Mouse (Mus musculus) lung, embryonic 15.5 days (tissue): ENCODE measurements around the gene Snrpd3. TPM values are rescaled to one million over a fixed set of nuclear protein-coding genes. Genes with fewer than 3 reads are reported as not detected.
"Not testable (repeated sequence)": the region's sequence is repeated elsewhere in the genome, so short reads cannot be mapped to it uniquely, and the experiment has no call there.

Experiments
- ATAC-seq: fragments of 200-750 bp; cut with Nextera tagmentation; 2 replicates; pipeline ENCODE4 v1.8.0; 2017; ENCODE audit warnings: moderate number of reproducible peaks, borderline replicate concordance; ENCODE audit not compliant: low FRiP score, low TSS enrichment; ENCODE audit errors: extremely low read depth
- H3K27ac ChIP-seq: fragments of 300-500 bp; sonication (generic); 2 replicates; pipeline ENCODE4 v1.5.1; 2015; ENCODE audit warnings: moderate library complexity, mild to moderate bottlenecking, inconsistent platforms
- H3K27me3 ChIP-seq: fragments of 300-500 bp; sonication (generic); 2 replicates; pipeline ENCODE4 v1.6.1; 2015; ENCODE audit warnings: inconsistent platforms
- H3K36me3 ChIP-seq: fragments of 300-500 bp; sonication (generic); 2 replicates; pipeline ENCODE4 v1.6.1; 2015; ENCODE audit warnings: inconsistent platforms
- H3K4me1 ChIP-seq: fragments of 300-500 bp; sonication (generic); 2 replicates; pipeline ENCODE4 v1.6.1; 2015; ENCODE audit warnings: inconsistent platforms
- H3K4me2 ChIP-seq: fragments of 300-500 bp; sonication (generic); 2 replicates; pipeline ENCODE4 v1.6.1; 2015; ENCODE audit warnings: inconsistent platforms, mild to moderate bottlenecking, moderate library complexity
- H3K4me3 ChIP-seq: fragments of 300-500 bp; sonication (generic); 2 replicates; pipeline ENCODE4 v1.5.1; 2015; ENCODE audit warnings: mild to moderate bottlenecking, inconsistent platforms
- H3K9ac ChIP-seq: fragments of 300-500 bp; sonication (generic); 2 replicates; pipeline ENCODE4 v1.6.1; 2015; ENCODE audit warnings: inconsistent platforms
- H3K9me3 ChIP-seq: fragments of 300-500 bp; sonication (generic); 2 replicates; pipeline ENCODE4 v1.6.1; 2016; ENCODE audit warnings: inconsistent platforms
- WGBS: fragments of 180-500 bp; shearing (Covaris S2); methylation state at CpG from one replicate; pipeline ENCODE4 v1.1.7; 2015; 5-methylcytosine and 5-hydroxymethylcytosine counted together
- polyA plus RNA-seq: library from polyadenylated mRNA; unstranded; fragments of >200 nt; fragmentation: Nextera tagmentation; extraction: Ambion mirVana; gene quantifications from 2 replicates; pipeline ENCODE4 v1.2.1, GENCODE M21; 2015

Gene Snrpd3
- polyA plus RNA-seq, 1 experiment from 2014 or later: 158 TPM

DNA sequence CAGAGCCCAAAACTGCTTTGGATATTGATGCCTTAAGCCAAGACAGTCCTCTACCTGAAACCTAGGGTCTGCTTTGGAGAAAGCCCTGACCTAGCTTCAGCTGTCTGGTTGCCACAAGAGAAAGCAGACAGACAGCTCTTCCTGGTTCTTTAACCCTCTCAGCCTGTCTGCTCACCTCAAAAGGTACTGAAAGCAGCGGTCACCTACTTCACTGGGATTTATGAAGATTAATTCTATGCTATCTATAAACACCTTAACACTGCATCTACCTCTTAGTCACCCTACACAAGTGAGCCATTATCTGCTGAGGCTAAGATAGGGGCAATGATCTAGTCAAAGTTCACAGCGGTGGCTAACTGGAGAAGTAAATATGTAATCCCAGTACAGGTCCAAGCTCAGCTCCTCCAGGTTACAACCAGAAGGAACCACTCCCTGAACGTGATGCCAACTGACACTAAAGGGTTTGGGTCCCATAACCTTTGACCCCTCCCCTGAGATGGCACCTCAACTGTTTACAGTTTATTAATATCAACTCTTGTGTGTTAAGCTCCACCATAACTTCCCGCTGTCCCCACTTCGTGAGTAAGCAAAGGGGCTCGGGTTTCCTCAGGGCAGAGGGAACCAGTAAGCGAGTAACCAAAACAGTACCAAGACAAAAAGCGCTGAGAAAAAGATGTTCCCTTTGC, 1.2 kb upstream of the Snrpd3 start:
- WGBS: 20% methylated on average over 8 of the region's 8 CpGs
- Histone ChIP-seq H3K9me3 (no peaks in the 10 kb centered on the region), H3K36me3 (peaks cover 26% of the 10 kb centered on the region), H3K9ac (peak overlapping the region; percentile 90), H3K4me3 (peak overlapping the region; percentile 72), H3K4me2 (peak overlapping the region; percentile 78), H3K4me1 (peaks cover 39% of the 10 kb centered on the region), H3K27me3 (no peaks in the 10 kb centered on the region), H3K27ac (peak overlapping the region; percentile 99; the same call in 1 of the 2 replicates)
- no peak for ATAC-seq

DNA sequence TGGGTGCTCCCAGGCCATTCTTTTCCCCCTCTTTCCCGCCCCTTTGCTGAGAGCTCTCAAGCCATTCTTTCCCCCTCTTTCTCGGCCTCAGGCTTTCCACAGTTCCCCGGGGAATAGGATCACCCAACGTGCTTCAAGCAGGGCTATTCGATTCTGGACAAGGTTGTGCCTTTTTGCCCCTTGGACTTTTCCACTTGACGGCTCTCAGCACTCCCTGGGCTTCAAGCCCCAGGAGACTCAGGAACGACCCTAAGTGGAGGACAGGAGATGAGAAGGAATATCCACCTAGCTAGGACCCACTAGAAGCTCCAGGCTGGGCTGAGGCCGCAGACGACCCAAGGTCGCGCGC, 653 bp upstream of the Snrpd3 start:
- Histone ChIP-seq H3K4me1 (peaks cover 41% of the 10 kb centered on the region), H3K36me3 (peaks cover 25% of the 10 kb centered on the region), H3K4me2 (peak overlapping the region; percentile 78), H3K9me3 (no peaks in the 10 kb centered on the region), H3K27ac (peak overlapping the region; percentile 99), H3K4me3 (peak overlapping the region; percentile 72), H3K9ac (peak overlapping the region; percentile 90), H3K27me3 (no peaks in the 10 kb centered on the region)
- ATAC-seq: no peak
- 0% methylated on average over 12 of the region's 12 CpGs for WGBS

DNA sequence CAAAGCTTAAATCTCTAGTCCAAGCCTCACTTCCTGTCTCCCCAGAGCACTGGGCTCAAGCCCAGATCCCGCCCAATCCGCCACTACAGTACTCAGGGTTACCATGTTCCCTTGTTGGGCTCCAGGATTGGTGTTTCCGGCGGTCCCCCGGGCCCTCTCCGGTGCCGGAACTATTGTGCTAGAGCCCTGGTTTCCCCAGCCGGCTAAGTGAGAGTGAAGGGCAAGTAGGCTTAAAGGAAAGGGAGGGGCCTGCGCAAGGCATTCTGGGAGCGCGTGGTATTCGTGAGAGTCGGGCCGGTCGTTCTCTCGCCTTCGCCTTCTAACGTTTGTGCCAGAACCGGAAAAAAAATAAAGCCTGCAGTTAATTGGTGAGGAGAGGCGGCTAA, 400 bp downstream of the Snrpd3 start, which contains the start of gene Gucd1:
Gene Gucd1, minus strand, starts transcription at position 215 of the 386 bp plus-strand sequence.
- Histone ChIP-seq H3K27me3 (no peaks in the 10 kb centered on the region), H3K4me2 (peak within 1 kb of the TSS; percentile 78), H3K9me3 (no peaks in the 10 kb centered on the region), H3K9ac (peak within 1 kb of the TSS; percentile 90), H3K4me3 (peak within 1 kb of the TSS; percentile 72), H3K27ac (peak within 1 kb of the TSS; percentile 99), H3K36me3 (peaks cover 27% of the 10 kb centered on the region), H3K4me1 (peaks cover 41% of the 10 kb centered on the region)
- WGBS: under 1% methylated on average over 20 of the region's 20 CpGs
- peak; percentile 89 for ATAC-seq

DNA sequence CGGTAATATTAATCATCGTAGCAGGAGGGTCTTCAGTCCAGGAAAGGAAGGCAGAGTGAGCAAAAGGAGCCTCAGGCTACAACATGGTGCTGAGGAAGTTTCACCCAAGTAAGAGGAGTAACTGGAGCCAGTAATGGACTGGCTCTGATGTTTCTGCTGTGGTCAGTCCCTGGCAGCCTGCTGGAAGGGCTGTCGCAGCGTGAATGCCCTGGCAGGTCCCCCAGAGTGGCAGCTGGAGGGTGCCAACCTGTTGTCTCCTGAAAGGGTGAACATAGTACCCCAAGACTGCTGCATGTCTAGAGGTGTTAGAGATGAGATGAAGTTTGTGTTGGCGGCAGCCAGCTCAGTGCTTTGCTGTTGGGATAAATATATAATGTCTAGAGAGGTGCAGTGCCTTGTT, 3.2 kb downstream of the Snrpd3 start:
- no peaks in the 10 kb centered on the region for H3K27me3 ChIP-seq
- no peaks in the 10 kb centered on the region for H3K9me3 ChIP-seq
- H3K36me3 ChIP-seq: peaks cover 53% of the 10 kb centered on the region
- H3K4me3 ChIP-seq: no peak overlapping the region
- H3K4me1 ChIP-seq: peaks cover 37% of the 10 kb centered on the region
- H3K4me2 ChIP-seq: no peak overlapping the region
- H3K9ac ChIP-seq: no peak overlapping the region
- no peak for ATAC-seq
- no peak overlapping the region for H3K27ac ChIP-seq
- 87% methylated on average over 5 of the region's 5 CpGs for WGBS

GRCm38 (mm10) chr10:75521643-75522042, 4.3 kb downstream of the Snrpd3 start:
- H3K27ac ChIP-seq: no peak overlapping the region
- no peak overlapping the region for H3K4me2 ChIP-seq
- no peak overlapping the region for H3K4me3 ChIP-seq
- no peaks in the 10 kb centered on the region for H3K27me3 ChIP-seq
- H3K9me3 ChIP-seq: no peaks in the 10 kb centered on the region
- H3K36me3 ChIP-seq: peaks cover 57% of the 10 kb centered on the region
- ATAC-seq: no peak
- WGBS: 79% methylated on average over 4 of the region's 4 CpGs
- no peak overlapping the region for H3K9ac ChIP-seq
- peaks cover 27% of the 10 kb centered on the region for H3K4me1 ChIP-seq

GRCm38 (mm10) chr10:75525450-75525849, 8.1 kb downstream of the Snrpd3 start:
- not testable (repeated sequence) for H3K4me2 ChIP-seq, H3K4me3 ChIP-seq, H3K9me3 ChIP-seq, ATAC-seq, H3K4me1 ChIP-seq, H3K9ac ChIP-seq, H3K27ac ChIP-seq, H3K27me3 ChIP-seq
- WGBS: 95% methylated on average over 9 of the region's 9 CpGs
- peaks cover 53% of the 10 kb centered on the region for H3K36me3 ChIP-seq

DNA sequence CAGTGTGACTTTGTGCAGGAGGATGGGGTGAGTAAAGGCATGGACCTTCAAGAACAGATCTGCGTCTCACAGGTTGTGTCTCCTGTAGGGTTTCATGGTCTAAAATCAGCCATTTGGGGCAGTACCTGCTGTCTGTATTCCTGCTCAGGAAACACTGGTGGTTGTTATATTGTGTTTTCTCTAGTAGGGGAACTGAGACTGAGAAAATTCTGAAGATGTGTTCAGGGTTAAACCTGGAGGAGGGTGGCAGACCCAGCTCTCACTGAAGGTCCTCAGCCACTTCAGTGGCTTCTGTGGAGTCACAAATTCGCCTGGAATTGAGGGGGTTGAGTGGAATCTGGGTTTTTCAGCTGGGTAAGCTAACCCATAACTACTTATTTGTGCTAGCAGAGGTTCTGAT, 13.0 kb downstream of the Snrpd3 start:
- H3K36me3 ChIP-seq: peaks cover 50% of the 10 kb centered on the region

DNA sequence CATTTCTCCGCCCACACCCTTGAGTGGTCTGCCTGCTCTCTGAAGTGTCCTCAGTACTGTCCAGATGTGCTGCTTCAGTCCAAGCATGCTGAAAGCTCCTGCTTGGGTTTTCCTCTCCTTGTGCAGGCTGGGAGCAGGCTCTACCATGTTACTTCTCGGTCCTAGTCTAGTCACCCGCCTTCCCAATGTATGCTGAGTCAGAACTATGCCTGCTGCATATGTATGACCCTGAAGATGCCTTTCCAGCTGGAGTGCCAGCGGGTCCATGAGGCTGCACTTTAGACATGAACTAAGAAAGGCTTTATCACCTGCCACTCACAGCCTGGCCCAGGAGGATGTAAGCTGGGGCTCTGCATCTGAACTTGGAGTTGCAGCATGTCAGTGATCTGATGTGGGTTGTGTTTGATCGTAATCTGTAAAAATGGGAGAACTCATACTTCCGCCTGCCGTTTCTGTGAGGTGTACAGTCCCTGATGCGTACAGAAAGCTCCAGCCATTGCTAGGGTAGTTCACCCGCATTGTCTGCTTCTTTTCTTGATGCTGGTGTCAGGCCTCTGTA, 14.3 kb downstream of the Snrpd3 start:
- ATAC-seq: no peak
- no peak overlapping the region for H3K9ac ChIP-seq
- no peaks in the 10 kb centered on the region for H3K27me3 ChIP-seq
- no peak overlapping the region for H3K4me2 ChIP-seq
- no peak overlapping the region for H3K4me3 ChIP-seq
- H3K36me3 ChIP-seq: peaks cover 53% of the 10 kb centered on the region
- H3K4me1 ChIP-seq: no peaks in the 10 kb centered on the region
- no peaks in the 10 kb centered on the region for H3K9me3 ChIP-seq
- no peak overlapping the region for H3K27ac ChIP-seq
- 87% methylated on average over 9 of the region's 9 CpGs for WGBS

More for the DNA sequence above, 13.0 kb downstream of the Snrpd3 start:
- ATAC-seq: no peak
- Histone ChIP-seq H3K27ac (no peak overlapping the region), H3K4me2 (no peak overlapping the region), H3K9me3 (no peaks in the 10 kb centered on the region), H3K9ac (no peak overlapping the region), H3K4me1 (no peaks in the 10 kb centered on the region), H3K27me3 (no peaks in the 10 kb centered on the region), H3K4me3 (no peak overlapping the region)
- 86% methylated on average over 2 of the region's 2 CpGs for WGBS

GRCm38 (mm10) chr10:75534216-75534615, 16.9 kb downstream of the Snrpd3 start:
- H3K4me1 ChIP-seq: no peaks in the 10 kb centered on the region
- no peak overlapping the region for H3K4me2 ChIP-seq
- H3K27ac ChIP-seq: no peak overlapping the region
- 90% methylated on average over 8 of the region's 8 CpGs for WGBS
- H3K9me3 ChIP-seq: no peaks in the 10 kb centered on the region
- H3K27me3 ChIP-seq: no peaks in the 10 kb centered on the region
- ATAC-seq: no peak
- H3K4me3 ChIP-seq: no peak overlapping the region
- H3K36me3 ChIP-seq: peaks cover 52% of the 10 kb centered on the region
- no peak overlapping the region for H3K9ac ChIP-seq

DNA sequence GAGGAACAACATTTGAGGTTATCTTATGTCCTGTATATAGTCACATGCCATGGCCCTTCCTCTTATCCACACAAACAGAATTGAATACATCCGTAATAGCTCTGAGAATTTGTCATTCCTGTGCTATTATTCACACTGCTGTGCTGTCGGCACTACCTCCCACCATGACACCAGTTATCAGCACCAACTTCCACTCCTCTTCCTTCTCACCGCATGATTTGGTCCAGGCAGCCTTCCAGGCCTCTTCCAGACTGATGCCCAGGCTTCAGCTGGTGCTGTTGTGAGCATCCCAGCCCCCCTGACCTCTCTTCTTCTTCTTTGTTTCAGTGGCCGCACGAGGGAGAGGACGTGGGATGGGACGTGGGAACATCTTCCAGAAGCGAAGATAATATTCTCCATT, 17.6 kb downstream of the Snrpd3 start:
- peaks cover 49% of the 10 kb centered on the region for H3K36me3 ChIP-seq
- no peak overlapping the region for H3K27ac ChIP-seq
- 73% methylated on average over 8 of the region's 8 CpGs for WGBS
- no peak overlapping the region for H3K4me3 ChIP-seq
- H3K4me2 ChIP-seq: no peak overlapping the region
- ATAC-seq: no peak
- H3K27me3 ChIP-seq: no peaks in the 10 kb centered on the region
- no peaks in the 10 kb centered on the region for H3K9me3 ChIP-seq
- no peaks in the 10 kb centered on the region for H3K4me1 ChIP-seq
- H3K9ac ChIP-seq: no peak overlapping the region

GRCm38 (mm10) chr10:75535423-75535822, 18.1 kb downstream of the Snrpd3 start:
- Histone ChIP-seq H3K9ac (no peak overlapping the region), H3K27me3 (no peaks in the 10 kb centered on the region), H3K4me1 (no peaks in the 10 kb centered on the region), H3K4me2 (no peak overlapping the region), H3K4me3 (no peak overlapping the region), H3K36me3 (peaks cover 46% of the 10 kb centered on the region), H3K27ac (no peak overlapping the region), H3K9me3 (no peaks in the 10 kb centered on the region)
- WGBS: 69% methylated on average over 2 of the region's 2 CpGs
- ATAC-seq: no peak

- no peak overlapping the region for H3K4me2 ChIP-seq
- ATAC-seq: no peak
- 84% methylated on average over 5 of the region's 5 CpGs for WGBS
- no peaks in the 10 kb centered on the region for H3K4me1 ChIP-seq
- no peak overlapping the region for H3K9ac ChIP-seq
- peaks cover 46% of the 10 kb centered on the region for H3K36me3 ChIP-seq
- no peak overlapping the region for H3K4me3 ChIP-seq
- H3K9me3 ChIP-seq: no peaks in the 10 kb centered on the region
- no peak overlapping the region for H3K27ac ChIP-seq
- no peaks in the 10 kb centered on the region for H3K27me3 ChIP-seq
Observed at GRCm38 (mm10) chr10:75536123-75536522, 18.8 kb downstream of the Snrpd3 start.
